Mouse (Mus musculus) spleen, adult 2 months (tissue): ENCODE measurements around the gene Arl8a. TPM values are rescaled to one million over a fixed set of nuclear protein-coding genes. Genes with fewer than 3 reads are reported as not detected.
"Not testable (repeated sequence)": the region's sequence is repeated elsewhere in the genome, so short reads cannot be mapped to it uniquely, and the experiment has no call there.

Experiments
- DNase-seq, 2 experiments: peaks; one replicate each; pipeline versions ENCODE4 v3.0.0 to v3.0.0-alpha.2; 2012 to 2021; ENCODE audit warnings: low spot score in 2 of 2, low read depth in 1 of 2
- H3K27ac ChIP-seq: fragments of 200-500 bp; 2 replicates; pipeline ENCODE4 v1.5.1; 2012; ENCODE audit warnings: low read length, inconsistent platforms; ENCODE audit not compliant: insufficient read depth
- H3K27me3 ChIP-seq: fragments of 200-500 bp; 2 replicates; pipeline ENCODE4 v1.6.1; 2012; ENCODE audit warnings: mild to moderate bottlenecking, moderate library complexity, low read length, inconsistent platforms; ENCODE audit not compliant: control insufficient read depth, insufficient read depth
- H3K36me3 ChIP-seq: fragments of 200-500 bp; 2 replicates; pipeline ENCODE4 v1.6.1; 2012; ENCODE audit warnings: mild to moderate bottlenecking, low read length, inconsistent platforms; ENCODE audit not compliant: control insufficient read depth, insufficient read depth
- H3K4me1 ChIP-seq: fragments of 200-500 bp; 2 replicates; pipeline ENCODE4 v1.6.1; 2011; ENCODE audit warnings: inconsistent platforms; ENCODE audit not compliant: control insufficient read depth, insufficient read depth, insufficient read length
- H3K4me3 ChIP-seq: fragments of 200-500 bp; 2 replicates; pipeline ENCODE4 v1.5.1; 2011; ENCODE audit warnings: mild to moderate bottlenecking, inconsistent platforms; ENCODE audit not compliant: insufficient read depth, insufficient read length; ENCODE audit errors: extremely low read depth
- CTCF ChIP-seq: fragments of 200-500 bp; IDR thresholded peaks from 2 replicates; pipeline ENCODE4 v1.5.1; 2011; ENCODE audit warnings: mild to moderate bottlenecking, inconsistent platforms; ENCODE audit not compliant: insufficient read depth, insufficient read length, insufficient replicate concordance; ENCODE audit errors: extremely low read depth
- POLR2A ChIP-seq: fragments of 200-500 bp; IDR thresholded peaks from 2 replicates; pipeline ENCODE4 v1.6.1; 2011; ENCODE audit warnings: low read depth, low read length, inconsistent platforms
- WGBS: fragments of 180-500 bp; shearing (Covaris S2); methylation state at CpG from one replicate; pipeline ENCODE4 v1.1.7; 2018; 5-methylcytosine and 5-hydroxymethylcytosine counted together
- polyA plus RNA-seq: library from polyadenylated mRNA; depleted of rRNA; stranded (reverse); fragments of >200 nt; gene quantifications from 2 replicates; pipeline ENCODE4 v1.2.3, GENCODE M21; 2012

Gene Arl8a
- polyA plus RNA-seq, 1 experiment: 39.9 TPM

DNA sequence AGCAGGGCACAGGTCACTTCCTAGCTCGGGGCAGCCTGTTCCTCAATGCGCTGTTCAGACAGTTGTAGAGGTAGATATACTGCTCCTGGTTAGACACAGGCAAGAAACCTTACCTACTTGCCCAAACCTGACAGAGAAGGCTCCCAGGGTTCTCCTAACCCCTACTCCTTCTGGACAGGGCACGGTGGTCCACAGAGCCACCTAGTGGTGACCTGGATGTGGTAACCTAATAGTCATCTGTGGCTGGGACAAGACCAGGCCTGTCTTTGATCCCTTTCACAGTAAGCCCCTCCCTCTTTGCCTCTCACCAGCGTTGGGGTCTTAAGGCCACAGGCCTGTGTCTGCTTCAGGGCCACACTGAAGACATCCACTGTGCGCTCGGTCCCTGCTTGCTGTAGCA is 38.0 kb upstream of the Arl8a start:
- no peak overlapping the region for H3K27ac ChIP-seq
- DNase-seq: peak in 1 of 2 experiments; percentile 49
- no peaks in the 10 kb centered on the region; the same call in 1 of the 2 replicates for H3K4me1 ChIP-seq
- no peaks in the 10 kb centered on the region for H3K36me3 ChIP-seq
- no peak overlapping the region for H3K4me3 ChIP-seq
- TF ChIP-seq CTCF (peak; percentile 44; the same call in 1 of the 2 replicates), POLR2A (no peak)
- WGBS: 56% methylated on average over 6 of the region's 6 CpGs
- H3K27me3 ChIP-seq: peaks cover 7% of the 10 kb centered on the region

DNA sequence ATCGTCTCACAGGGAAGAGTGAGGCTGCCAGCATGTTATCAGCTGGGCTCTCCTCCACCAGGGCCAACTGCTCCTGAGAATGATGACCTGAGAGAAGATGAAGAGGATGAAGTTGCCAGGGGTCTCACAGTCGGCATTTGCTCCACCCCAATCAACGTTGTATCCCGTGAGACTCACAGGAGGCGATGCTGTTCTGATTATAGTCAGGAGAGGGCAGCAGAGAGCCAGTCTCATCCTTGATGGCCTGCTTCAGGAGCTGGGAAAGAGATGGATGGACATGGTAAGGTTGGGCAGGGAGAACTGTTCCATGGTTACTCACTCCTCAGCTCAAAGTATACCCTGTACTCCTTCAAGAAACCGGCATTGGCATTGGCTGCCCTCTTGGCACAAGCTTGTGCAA is 36.5 kb upstream of the Arl8a start:
- peak in 1 of 2 experiments; percentile 57 for DNase-seq
- Histone ChIP-seq H3K4me3 (no peak overlapping the region), H3K27ac (no peak overlapping the region), H3K4me1 (no peaks in the 10 kb centered on the region; the same call in 1 of the 2 replicates), H3K36me3 (no peaks in the 10 kb centered on the region), H3K27me3 (peaks cover 3% of the 10 kb centered on the region)
- 19% methylated on average over 6 of the region's 6 CpGs for WGBS
- peak; percentile 83; the same call in 1 of the 2 replicates for TF ChIP-seq CTCF
- no peak for TF ChIP-seq POLR2A

DNA sequence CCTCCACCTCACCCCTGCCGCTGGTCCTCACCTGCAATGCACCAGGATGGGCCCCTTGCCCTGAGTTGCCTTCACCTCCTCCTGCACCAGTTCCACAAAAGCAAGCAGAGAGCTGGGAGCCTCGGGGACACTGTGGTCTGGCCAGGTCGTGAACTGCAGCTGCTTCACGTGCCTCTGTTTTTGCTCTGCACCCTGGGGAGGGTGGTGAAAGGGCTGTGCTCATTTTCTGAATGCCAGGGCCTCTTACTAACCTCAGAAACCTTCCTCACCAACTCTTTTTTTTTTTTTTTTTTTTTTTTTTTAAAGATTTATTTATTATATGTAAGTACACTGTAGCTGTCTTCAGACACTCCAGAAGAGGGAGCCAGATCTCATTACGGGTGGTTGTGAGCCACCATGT is 35.4 kb upstream of the Arl8a start:
- not testable (repeated sequence) for DNase-seq, H3K36me3 ChIP-seq, H3K27me3 ChIP-seq, H3K4me1 ChIP-seq, H3K27ac ChIP-seq, H3K4me3 ChIP-seq
- WGBS: 35% methylated on average over 5 of the region's 5 CpGs

DNA sequence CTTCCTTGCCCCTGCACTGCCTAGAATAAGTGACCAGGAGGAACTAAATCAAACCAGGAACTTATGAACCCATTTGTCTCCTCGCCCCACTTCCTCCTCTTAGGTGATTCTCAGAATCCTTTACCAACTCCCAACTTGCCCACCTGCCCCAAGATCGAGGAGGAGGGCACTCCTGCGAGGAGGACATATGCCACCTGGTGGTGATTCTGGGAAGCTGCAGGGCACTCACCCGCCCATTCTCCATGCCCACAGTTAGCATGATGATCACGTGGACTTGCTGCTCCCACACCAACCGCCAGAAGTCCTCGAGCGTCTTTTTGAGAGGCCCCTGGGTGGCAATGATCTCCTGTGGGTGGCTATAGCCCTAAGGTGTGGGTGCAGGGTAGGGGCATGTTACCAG is 34.0 kb upstream of the Arl8a start:
- no peaks in the 10 kb centered on the region for H3K27me3 ChIP-seq
- no peak overlapping the region for H3K4me3 ChIP-seq
- peak; percentile 88 for TF ChIP-seq CTCF
- TF ChIP-seq POLR2A: no peak
- DNase-seq: peak; percentile 41 to 56
- 2% methylated on average over 8 of the region's 8 CpGs for WGBS
- H3K27ac ChIP-seq: no peak overlapping the region
- no peaks in the 10 kb centered on the region for H3K36me3 ChIP-seq
- no peaks in the 10 kb centered on the region for H3K4me1 ChIP-seq

DNA sequence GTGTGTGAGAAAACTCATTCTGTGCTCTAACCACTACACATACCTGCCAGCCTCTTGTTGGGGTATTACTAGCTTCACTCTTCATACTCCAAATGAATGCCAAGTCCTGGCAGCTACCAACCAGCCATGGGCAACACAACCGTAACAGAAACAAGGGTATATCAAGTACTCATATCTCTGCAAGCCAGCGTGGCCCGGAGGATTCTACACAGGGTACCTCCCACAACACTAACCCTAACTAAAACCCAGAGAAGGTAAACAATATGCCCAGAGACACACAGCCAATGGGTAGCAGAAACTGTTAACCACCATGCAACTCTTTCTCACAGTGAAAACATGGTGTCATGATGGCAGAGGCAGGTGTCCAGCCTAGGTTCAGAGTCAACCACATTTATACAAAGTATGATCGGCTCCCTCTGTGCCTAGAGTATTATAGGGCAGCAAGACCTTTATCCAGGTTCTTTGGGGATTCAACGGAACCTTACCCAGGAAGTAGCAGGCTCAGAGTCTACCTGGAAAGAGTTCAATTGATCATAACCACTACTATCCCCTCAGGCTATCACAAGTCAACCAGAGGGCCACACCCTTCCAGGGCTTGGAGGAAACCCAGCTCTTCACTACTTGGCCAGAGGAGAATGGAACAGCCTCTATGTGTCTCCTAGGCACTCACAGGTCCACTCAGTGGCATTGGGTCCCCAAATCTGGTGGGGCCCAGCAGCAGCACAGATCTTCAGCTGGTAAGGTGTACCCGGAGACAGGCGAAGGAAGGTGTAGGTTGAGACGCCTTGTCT is 21.9 kb upstream of the Arl8a start:
- no peak overlapping the region for H3K4me3 ChIP-seq
- H3K27me3 ChIP-seq: no peaks in the 10 kb centered on the region
- TF ChIP-seq POLR2A (no peak), CTCF (no peak)
- H3K4me1 ChIP-seq: peaks cover 22% of the 10 kb centered on the region
- H3K36me3 ChIP-seq: no peaks in the 10 kb centered on the region
- no peak overlapping the region for H3K27ac ChIP-seq
- no peak for DNase-seq
- WGBS: 88% methylated on average over 8 of the region's 8 CpGs

DNA sequence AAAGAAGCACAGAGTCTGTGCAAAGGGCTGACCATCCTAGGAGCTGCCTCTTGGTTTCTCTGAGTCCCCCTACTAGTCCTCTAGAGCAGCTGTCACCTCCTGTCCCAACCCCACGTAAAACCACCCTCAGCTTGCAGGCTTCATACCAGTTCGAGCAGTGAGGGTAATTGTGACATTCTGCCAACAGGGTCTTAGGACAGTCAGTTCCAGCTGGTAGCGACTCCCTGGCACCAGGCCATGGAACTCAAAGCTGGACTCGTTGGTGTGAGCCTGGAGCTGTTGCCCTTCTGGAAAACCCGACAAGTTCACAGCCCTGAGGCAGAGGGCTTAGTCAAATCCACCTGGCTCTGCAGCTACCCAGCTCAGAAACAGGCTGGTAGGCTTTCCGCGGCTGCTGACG is 20.6 kb upstream of the Arl8a start:
- no peak for DNase-seq
- TF ChIP-seq POLR2A (no peak), CTCF (no peak)
- Histone ChIP-seq H3K27ac (no peak overlapping the region), H3K4me3 (no peak overlapping the region), H3K4me1 (peaks cover 30% of the 10 kb centered on the region), H3K36me3 (no peaks in the 10 kb centered on the region), H3K27me3 (no peaks in the 10 kb centered on the region)
- 80% methylated on average over 8 of the region's 8 CpGs for WGBS

DNA sequence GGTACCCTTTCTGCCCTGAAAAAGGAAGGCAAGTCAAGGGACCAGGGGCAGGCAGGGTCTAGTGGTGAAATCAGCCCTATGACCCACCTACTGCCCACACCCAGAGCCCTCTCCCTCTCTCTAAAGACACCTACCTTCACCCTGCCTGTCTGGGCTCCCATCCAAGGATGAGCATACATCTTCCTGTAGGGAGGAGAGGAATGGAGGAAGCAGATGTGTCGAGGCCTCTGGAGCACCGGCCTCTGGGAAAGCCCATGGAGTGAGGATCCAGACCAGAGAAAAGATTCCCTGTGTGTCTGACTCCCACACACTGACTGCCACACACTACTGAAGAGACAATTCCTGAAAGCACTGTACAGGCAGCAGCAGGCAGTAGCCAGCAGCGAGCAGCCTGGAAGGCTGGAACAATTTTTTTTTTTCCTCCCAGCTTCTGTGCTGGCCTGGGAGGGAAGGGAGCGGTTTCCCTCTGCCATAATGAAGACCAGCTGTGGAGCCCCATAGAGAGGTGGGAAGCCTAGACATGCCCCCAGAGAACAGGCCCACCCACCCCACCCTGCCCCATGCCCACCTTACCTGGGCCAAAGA is 20.1 kb upstream of the Arl8a start:
- Histone ChIP-seq H3K27ac (no peak overlapping the region), H3K27me3 (no peaks in the 10 kb centered on the region), H3K4me1 (peaks cover 36% of the 10 kb centered on the region), H3K36me3 (no peaks in the 10 kb centered on the region), H3K4me3 (no peak overlapping the region)
- no peak for TF ChIP-seq CTCF
- no peak for TF ChIP-seq POLR2A
- no peak for DNase-seq
- 86% methylated on average over 4 of the region's 4 CpGs for WGBS
